Mouse (Mus musculus): Measurements from ENCODE around the gene Bmp7. TPM values are rescaled to one million over a fixed set of nuclear protein-coding genes. Genes with fewer than 3 reads are reported as not detected.

The Bmp7 gene
- 21.2 and 21.4 TPM in 2 replicates for polyA plus RNA-seq (2016; fragmentation: Nextera tagmentation; extraction: Ambion mirVana)

DNA sequence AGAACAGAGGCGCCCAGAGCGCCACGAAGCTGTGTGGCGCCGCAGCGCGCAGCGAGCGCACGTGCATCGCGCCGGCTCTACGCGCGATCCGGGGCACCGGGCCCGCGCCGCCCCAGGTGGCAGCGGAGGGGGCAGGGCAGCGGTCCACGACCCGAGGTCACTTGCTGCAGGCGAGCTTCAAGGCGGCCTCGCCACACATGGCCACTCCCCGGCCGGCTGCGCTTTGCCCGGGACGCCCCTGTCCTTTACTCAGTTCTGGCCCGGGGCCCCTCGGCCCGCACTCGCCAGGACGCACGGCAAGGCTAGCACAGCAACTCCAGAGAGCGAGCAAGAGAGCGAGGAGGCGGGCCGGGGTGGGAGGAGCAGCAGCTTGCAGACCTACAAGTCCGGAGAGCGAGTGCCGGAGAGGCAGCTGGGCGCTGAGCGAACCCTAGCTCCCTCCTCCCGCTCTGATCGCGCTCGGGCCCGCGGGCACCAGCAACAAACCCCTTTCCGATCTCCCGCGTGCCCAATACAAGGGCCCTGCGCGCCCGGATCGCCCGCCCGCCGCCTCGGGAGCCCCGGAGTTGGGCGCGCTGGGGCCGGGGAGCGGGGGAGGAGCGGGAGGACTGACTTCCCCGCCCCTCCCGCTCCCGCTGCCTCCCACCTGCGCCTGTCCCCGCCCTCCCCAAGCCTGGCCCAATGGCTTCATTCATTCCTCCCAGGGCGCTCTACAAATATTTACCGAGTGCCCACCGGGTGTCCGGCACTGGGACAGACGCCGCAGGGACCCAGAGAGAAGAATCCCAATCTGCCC, at the start of gene Bmp7:
Bmp7 (minus strand) TSS at position 319 of the 796 bp plus-strand sequence.
- DNase-seq (ENCODE audit: extremely low spot score, low spot score) = peak; percentile 89
- under 1% methylated on average over 79 of the region's 82 CpGs for WGBS
- Histone ChIP-seq H3K4me1 (peaks cover 70% of the 10 kb centered on the region), H3K27ac (peak within 1 kb of the TSS; percentile 90), H3K9me3 (no peaks in the 10 kb centered on the region), H3K27me3 (ENCODE audit: poor library complexity, severe bottlenecking) (peaks cover 99% of the 10 kb centered on the region), H3K36me3 (replicated peaks) (no peaks in the 10 kb centered on the region), H3K4me3 (peak within 1 kb of the TSS; percentile 71)

DNA sequence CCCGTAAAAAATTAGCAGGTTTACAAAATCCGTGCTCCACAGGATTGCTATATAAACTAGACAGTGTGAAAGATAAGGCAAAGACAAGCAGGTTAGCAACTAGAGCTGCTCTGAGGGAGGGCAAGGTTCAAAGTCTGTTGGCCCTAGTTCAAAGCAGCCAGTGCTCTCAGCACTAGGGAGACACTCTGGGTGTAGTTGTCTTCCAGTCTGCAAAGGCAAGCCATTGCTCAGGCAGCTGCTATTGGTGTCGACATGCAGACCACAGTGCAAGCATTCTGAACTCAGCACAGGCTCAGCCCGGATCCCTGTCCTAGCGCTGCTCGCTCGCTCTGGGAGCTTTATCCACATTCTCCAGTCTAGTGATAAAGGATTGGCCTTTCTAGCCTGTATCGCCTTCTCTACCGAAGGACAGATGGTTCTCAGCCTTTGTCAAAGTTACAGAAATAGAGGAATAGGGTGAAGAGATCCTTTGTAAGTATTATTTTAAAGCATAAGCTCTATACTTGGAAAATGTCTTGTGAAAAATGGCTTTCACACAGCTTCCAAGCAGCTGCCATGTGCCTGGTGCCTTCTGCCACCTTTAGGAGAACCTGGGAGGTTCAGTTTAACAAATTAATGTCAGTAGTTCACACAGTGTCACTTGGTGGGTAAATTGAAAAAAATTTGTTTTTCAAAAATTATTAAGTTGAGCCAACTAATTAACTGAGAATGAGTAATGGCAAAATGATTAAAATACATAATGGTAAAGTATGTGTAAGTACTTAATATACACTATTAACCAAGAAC, 42.8 kb upstream of the Bmp7 start:
- DNase-seq (ENCODE audit: extremely low spot score, low spot score) = no peak
- peaks cover 6% of the 10 kb centered on the region for H3K9me3 ChIP-seq
- WGBS = 79% methylated on average over 9 of the region's 9 CpGs
- H3K4me1 ChIP-seq = peaks cover 18% of the 10 kb centered on the region
- H3K27me3 ChIP-seq (ENCODE audit: poor library complexity, severe bottlenecking) = 0 out of 2 replicates have a peak, but pooled peaks cover 9% of the 10 kb centered on the region
- no peaks in the 10 kb centered on the region for H3K36me3 ChIP-seq (replicated peaks)
- H3K27ac ChIP-seq = no peak overlapping the region
- H3K4me3 ChIP-seq = no peak overlapping the region

DNA sequence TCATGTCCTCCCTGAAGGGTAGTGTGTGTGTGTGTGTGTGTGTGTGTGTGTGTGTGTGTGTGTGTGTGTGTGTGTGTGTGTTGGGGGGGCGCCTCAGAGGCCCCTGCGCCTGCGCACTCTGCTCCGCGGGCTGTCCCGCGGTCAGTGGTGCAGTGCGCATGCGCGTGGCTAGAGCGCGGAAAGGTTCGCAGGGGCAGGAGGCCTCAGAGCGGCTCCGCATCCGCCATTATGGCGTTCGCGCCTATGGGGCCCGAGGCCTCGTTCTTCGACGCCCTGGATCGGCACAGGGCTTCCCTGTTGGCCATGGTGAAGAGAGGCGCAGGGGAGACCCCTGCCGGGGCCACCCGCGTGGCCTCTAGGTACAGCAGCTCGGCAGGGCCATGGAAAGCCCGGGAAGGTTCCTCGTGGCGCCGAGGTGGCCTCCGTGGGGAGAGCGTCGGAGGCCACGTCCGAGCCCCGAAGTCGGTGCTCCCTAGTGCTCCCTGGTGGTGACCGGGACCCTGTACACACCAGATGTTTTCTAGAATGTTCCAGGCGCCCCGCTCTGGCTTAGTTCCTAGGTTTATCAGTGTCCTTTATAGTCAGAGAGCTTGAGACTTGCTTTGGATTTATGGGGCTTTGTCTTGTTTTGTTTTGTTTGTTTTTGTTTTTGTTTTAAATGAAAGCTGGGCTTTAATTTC, 39.7 kb upstream of the Bmp7 start:
- peaks cover 6% of the 10 kb centered on the region for H3K9me3 ChIP-seq
- H3K4me3 ChIP-seq = no peak overlapping the region
- no peak overlapping the region for H3K27ac ChIP-seq
- H3K36me3 ChIP-seq (replicated peaks) = no peaks in the 10 kb centered on the region
- H3K4me1 ChIP-seq = peaks cover 43% of the 10 kb centered on the region
- 94% methylated on average over 43 of the region's 43 CpGs for WGBS
- DNase-seq (ENCODE audit: extremely low spot score, low spot score) = no peak
- peaks cover 10% of the 10 kb centered on the region; the same call in 1 of the 2 replicates for H3K27me3 ChIP-seq (ENCODE audit: poor library complexity, severe bottlenecking)

DNA sequence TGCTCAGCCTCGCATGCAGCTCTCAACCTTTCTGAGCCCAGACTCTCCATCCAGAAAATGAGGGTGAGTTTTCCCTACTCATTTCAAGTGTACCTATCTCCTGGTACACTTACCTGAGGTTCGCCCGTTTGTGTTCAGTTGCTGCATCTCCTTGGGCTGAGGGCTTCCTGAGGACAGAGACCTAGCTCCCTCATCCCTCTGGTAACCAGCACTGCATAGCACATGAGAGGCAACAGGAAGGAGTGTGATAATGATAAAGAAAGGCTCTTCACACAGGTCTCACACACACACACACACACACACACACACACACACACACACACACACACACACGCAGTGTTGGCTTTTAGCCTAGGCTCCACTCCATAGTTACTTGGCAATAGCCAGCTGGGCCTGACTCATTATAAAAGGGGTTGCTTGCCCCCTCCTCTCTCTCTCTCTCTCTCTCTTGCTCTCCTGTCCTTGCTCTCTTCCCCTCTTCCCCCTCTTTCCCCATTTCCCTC, 38.1 kb upstream of the Bmp7 start:
- H3K9me3 ChIP-seq = peaks cover 6% of the 10 kb centered on the region
- H3K27ac ChIP-seq = peak overlapping the region; percentile 82
- H3K4me1 ChIP-seq = peaks cover 54% of the 10 kb centered on the region
- peaks cover 18% of the 10 kb centered on the region; the same call in 1 of the 2 replicates for H3K27me3 ChIP-seq (ENCODE audit: poor library complexity, severe bottlenecking)
- WGBS = 62% methylated on average over 4 of the region's 4 CpGs
- H3K36me3 ChIP-seq (replicated peaks) = no peaks in the 10 kb centered on the region
- no peak for DNase-seq (ENCODE audit: extremely low spot score, low spot score)
- no peak overlapping the region for H3K4me3 ChIP-seq

DNA sequence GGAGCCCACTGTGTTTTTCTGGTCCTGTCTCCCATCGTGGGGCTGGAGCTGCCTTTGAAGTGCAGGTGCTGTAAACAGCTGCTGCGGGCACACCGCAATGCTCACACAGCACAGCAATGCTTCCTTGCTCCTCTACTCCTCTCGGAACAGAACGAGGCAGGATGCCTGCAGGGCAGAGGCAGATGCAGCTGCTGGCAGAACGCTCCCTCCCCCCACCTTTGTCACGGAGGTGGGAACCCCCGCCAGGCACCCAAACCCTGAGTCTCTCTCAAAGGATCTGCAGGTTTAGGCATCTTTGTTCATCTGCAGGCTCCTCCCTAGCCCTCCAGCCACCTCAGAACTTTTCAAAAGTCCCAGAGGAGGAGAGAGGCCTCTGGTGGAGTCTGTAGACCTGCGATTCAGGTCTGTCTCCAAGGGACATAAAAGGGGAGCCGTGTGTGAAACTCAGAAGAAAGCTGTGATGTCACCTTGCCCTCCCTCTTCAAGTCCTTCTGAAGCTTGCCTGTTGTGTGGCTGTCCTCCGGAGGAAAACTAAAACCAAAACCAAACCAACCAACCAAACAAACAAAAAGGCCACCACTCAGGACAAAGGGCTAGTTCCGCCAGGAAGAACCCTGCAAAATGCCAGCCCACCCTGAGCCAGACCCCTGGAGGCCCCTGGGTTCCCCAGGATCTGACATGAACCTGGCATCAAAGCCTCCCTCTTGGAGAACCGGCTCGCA, 37.4 kb upstream of the Bmp7 start, which contains the start of gene Spo11:
Spo11 (plus strand) TSS at position 292 of the 722 bp plus-strand sequence.
- Histone ChIP-seq H3K27ac (peak within 1 kb of the TSS; percentile 82), H3K4me3 (peak within 1 kb of the TSS; percentile 36)

DNA sequence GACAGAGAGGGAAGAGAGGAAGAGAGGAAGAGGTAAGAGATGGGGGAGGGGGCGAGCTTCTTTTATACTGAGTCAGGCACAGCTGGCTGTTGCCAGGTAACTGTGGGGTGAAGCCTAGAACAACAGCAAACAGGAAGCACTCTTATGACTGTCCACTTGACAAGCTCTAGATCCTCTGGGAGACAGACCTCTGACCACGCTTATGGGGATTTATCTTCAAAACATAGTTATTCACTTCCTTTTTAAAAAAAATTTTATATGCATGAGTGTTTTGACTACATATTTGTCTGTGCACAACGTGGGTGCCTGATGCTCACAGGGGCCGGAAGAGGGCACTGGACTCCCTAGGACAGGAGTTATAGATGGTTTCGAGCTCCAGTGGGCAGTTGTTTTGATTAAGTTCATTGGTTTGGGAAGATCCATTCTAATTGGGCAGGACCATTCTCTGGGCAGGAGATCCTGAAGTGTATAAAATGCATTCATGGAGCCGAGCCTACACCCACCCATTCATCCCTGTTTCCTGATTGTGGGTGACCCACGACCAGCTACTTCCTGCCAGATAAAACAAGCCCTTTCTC, 36.6 kb upstream of the Bmp7 start:
- peak overlapping the region; percentile 82 for H3K27ac ChIP-seq

More for the DNA sequence above, 37.4 kb upstream of the Bmp7 start, which contains the start of gene Spo11:
- peak; percentile 46 for DNase-seq (ENCODE audit: extremely low spot score, low spot score)
- WGBS = 14% methylated on average over 14 of the region's 14 CpGs
- Histone ChIP-seq H3K36me3 (replicated peaks) (no peaks in the 10 kb centered on the region), H3K27me3 (ENCODE audit: poor library complexity, severe bottlenecking) (peaks cover 18% of the 10 kb centered on the region; the same call in 1 of the 2 replicates), H3K9me3 (peaks cover 6% of the 10 kb centered on the region), H3K4me1 (peaks cover 54% of the 10 kb centered on the region)

DNA sequence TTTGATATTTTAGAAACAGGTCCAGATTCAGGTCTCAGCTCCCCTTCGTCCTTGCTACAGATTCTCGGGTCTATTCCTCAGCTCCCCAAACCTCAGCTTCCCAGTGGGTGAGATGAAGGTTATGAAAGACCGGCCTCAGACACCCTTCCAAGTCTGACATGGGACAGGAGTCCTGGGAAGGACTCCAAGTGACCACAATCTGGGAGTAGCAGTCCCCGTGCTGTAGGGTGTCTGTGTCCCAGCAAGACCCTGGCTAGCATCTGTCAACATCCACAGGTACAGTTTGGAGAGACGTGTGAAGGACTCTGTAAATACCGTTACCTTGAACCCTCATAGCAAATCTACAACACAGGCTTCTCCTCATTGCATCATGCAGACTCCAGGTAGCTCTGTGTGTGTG, 35.0 kb upstream of the Bmp7 start:
- no peak overlapping the region for H3K27ac ChIP-seq
- DNase-seq (ENCODE audit: extremely low spot score, low spot score) = no peak
- no peaks in the 10 kb centered on the region for H3K36me3 ChIP-seq (replicated peaks)
- 83% methylated on average over 6 of the region's 6 CpGs for WGBS
- H3K27me3 ChIP-seq (ENCODE audit: poor library complexity, severe bottlenecking) = peaks cover 18% of the 10 kb centered on the region; the same call in 1 of the 2 replicates
- no peak overlapping the region for H3K4me3 ChIP-seq
- H3K4me1 ChIP-seq = peaks cover 54% of the 10 kb centered on the region
- peaks cover 6% of the 10 kb centered on the region for H3K9me3 ChIP-seq

More for the DNA sequence above, 36.6 kb upstream of the Bmp7 start:
- H3K27me3 ChIP-seq (ENCODE audit: poor library complexity, severe bottlenecking) = peaks cover 18% of the 10 kb centered on the region; the same call in 1 of the 2 replicates
- 27% methylated on average over 7 of the region's 7 CpGs for WGBS
- peaks cover 6% of the 10 kb centered on the region for H3K9me3 ChIP-seq
- peak overlapping the region; percentile 36 for H3K4me3 ChIP-seq
- peaks cover 54% of the 10 kb centered on the region for H3K4me1 ChIP-seq
- DNase-seq (ENCODE audit: extremely low spot score, low spot score) = no peak
- H3K36me3 ChIP-seq (replicated peaks) = no peaks in the 10 kb centered on the region

DNA sequence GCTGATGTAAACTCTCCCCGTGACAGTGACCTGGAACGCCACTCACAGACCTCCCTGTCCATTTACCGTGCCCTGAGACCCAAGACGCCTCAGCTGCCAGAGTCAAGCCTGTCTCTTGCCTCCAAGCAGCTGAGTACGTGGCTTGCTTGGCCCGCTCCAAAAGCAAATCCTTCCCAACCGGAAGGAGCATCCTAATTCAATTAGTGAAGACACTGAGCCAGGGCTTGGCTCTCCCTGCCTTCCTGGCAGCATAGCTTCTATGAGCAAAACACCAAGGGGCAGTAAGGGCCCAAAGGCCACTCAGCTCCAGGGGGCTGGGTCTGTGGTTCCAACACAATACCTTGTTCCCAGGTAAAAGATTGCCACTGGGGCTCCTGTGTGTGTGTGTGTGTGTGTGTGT, 34.6 kb upstream of the Bmp7 start:
- H3K27ac ChIP-seq = 0 out of 2 replicates have a peak overlapping the region, but pooled peaks have one; percentile 15
- H3K27me3 ChIP-seq (ENCODE audit: poor library complexity, severe bottlenecking) = peaks cover 18% of the 10 kb centered on the region; the same call in 1 of the 2 replicates
- WGBS = 27% methylated on average over 7 of the region's 7 CpGs
- H3K4me3 ChIP-seq = no peak overlapping the region
- H3K9me3 ChIP-seq = peaks cover 3% of the 10 kb centered on the region
- no peaks in the 10 kb centered on the region for H3K36me3 ChIP-seq (replicated peaks)
- H3K4me1 ChIP-seq = peaks cover 53% of the 10 kb centered on the region
- DNase-seq (ENCODE audit: extremely low spot score, low spot score) = no peak

DNA sequence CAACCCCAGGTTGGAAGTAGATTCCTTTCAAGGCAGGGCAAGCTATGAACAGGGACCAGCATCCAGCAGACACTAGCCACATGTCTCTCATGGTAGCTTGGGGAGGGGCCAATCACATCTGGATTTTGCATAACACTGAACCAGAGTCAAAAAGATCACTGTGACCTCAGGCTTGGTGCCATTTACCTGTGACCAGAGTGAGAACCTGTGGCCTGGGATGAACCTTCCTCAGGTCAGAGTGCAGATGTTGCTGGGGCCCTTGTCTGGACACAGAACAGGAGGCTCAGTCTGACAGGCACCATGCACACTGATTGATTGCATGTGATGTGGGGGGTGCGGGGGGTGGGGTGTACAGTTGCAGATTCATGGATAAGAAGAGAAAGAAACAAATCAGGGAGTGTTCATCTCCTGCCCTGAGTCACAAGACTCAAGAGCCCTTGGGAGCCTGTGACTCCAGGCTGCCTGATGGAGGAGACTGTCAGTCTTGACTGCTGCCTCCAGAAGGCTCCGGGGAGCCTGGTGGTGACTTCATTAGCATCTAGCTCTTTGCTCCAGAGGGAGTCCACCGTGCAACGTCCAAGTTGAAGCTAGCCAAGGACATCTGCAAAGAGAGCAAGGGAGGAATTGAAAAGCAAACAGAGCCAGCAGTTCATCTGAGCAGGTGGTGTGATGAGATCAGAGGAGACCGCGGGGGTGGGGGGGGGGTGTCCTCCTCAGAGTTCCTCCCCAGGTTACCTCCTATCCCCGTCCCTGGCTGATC, 33.9 kb upstream of the Bmp7 start:
- H3K27ac ChIP-seq = no peak overlapping the region

DNA sequence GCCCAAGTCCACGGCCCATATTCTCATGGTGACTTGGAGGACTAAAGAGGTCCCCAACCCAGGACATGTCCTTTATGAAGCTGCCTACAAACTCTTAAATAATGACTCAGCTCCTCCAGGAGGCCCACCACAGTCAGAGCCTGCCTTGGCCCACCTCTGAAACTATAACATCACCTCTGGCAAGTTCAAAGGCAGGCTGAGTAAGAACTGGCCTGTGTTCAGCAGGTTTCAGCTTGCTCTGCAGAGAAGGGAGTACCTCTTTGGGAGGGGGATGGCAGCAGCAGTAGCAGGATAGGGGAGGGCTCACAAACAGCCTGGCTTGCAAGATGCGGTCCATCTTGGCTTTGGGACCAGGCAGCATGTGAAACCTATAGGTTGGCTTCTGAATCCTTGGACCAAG, 31.7 kb upstream of the Bmp7 start:
- Histone ChIP-seq H3K9me3 (no peaks in the 10 kb centered on the region), H3K27me3 (ENCODE audit: poor library complexity, severe bottlenecking) (0 out of 2 replicates have a peak, but pooled peaks cover 8% of the 10 kb centered on the region), H3K4me1 (peaks cover 32% of the 10 kb centered on the region), H3K36me3 (replicated peaks) (no peaks in the 10 kb centered on the region), H3K27ac (no peak overlapping the region), H3K4me3 (no peak overlapping the region)
- DNase-seq (ENCODE audit: extremely low spot score, low spot score) = no peak
- WGBS = 89% methylated on average over 2 of the region's 2 CpGs

More for the DNA sequence above, 33.9 kb upstream of the Bmp7 start:
- Histone ChIP-seq H3K36me3 (replicated peaks) (no peaks in the 10 kb centered on the region), H3K27me3 (ENCODE audit: poor library complexity, severe bottlenecking) (peaks cover 18% of the 10 kb centered on the region; the same call in 1 of the 2 replicates), H3K4me3 (no peak overlapping the region), H3K9me3 (no peaks in the 10 kb centered on the region), H3K4me1 (peaks cover 53% of the 10 kb centered on the region)
- 36% methylated on average over 7 of the region's 7 CpGs for WGBS
- no peak for DNase-seq (ENCODE audit: extremely low spot score, low spot score)

DNA sequence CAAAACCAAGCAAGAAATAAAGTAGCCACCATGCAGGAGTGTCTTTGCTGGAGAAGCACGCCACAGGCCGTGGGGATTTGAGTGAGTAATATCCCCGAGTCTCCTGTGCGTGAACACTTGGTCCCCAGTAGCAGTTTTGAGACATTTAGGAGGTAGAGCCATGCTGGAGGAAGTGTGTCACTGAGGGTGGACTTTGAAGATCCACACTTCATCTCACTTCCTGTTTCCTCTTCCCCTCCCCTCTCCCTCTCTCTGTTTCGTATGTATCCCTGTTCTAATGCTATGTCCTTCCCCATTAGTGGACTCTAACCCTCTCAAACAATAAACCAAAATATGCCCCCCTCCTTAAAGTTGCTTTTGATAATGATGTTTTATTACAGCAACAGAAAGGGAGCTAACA, 26.4 kb upstream of the Bmp7 start:
- 83% methylated on average over 5 of the region's 5 CpGs for WGBS
- Histone ChIP-seq H3K36me3 (replicated peaks) (no peaks in the 10 kb centered on the region), H3K27me3 (ENCODE audit: poor library complexity, severe bottlenecking) (peaks cover 5% of the 10 kb centered on the region; the same call in 1 of the 2 replicates), H3K4me1 (peaks cover 25% of the 10 kb centered on the region), H3K27ac (no peak overlapping the region), H3K4me3 (no peak overlapping the region), H3K9me3 (no peaks in the 10 kb centered on the region)
- DNase-seq (ENCODE audit: extremely low spot score, low spot score) = no peak

Measured in forebrain, embryonic 10.5 days (tissue).